Mouse (Mus musculus): Measurements from ENCODE around the gene Arf4. TPM values are rescaled to one million over a fixed set of nuclear protein-coding genes. Genes with fewer than 3 reads are reported as not detected.
"Not testable (repeated sequence)": the region's sequence is repeated elsewhere in the genome, so short reads cannot be mapped to it uniquely, and the experiment has no call there.

Arf4 gene
- polyA plus RNA-seq, 1 experiment from 2014 or later, result 681 TPM

DNA sequence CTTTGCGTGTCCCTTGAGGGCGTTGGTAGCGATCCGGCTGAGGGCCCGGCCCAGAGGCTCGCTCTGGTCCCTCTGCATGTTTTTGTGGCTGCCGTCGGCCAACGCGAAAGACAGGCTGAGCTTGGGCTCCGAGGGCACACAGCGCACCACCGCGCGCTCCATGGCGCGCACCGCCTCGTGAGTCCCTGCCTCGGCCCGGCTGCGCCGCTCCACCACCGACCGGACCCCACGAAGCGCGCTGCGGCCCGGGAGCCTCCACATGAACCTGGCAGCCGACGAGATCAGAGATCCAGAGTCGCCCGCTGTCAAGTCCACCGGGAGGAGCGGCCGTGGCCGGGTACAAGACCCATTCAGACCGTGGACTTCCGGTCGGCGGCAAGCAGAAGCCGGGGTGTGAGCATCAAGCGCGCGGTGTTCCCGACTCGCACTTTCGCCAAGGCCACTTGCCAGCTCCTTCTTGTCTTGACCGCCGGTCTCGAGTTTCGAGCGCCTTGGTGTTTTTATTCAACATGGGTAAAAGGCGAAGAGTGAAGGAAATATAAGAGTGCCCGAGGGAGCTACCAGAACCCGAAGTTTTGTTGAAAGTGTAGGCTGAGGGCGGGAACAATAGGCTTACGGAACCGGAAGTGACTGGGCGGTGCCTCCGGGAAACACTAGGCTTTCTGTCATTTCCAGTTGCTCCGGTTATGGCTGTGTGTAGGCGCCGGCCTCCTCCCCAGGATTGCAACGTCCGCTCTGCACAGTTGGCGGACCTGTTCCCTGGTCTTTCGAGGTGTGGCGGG lies 31.6 kb downstream of the Arf4 start, which contains the start of gene Pde12:
Gene Pde12 (minus strand): TSS at position 592 of the 782 bp plus-strand sequence.
- H3K27ac ChIP-seq (ENCODE audit: low read depth, low read length), result peak within 1 kb of the TSS; percentile 87
- peak within 1 kb of the TSS; percentile 99 for H3K4me2 ChIP-seq (ENCODE audit: low read length)
- peaks cover 15% of the 10 kb centered on the region; the same call in 1 of the 2 replicates for H3K36me3 ChIP-seq (ENCODE audit: control insufficient read depth, insufficient read depth, low read length)
- peak within 1 kb of the TSS; percentile 86 for H3K9ac ChIP-seq (ENCODE audit: low read length)
- H3K4me1 ChIP-seq (ENCODE audit: control insufficient read depth, insufficient read depth, low read length), result peaks cover 11% of the 10 kb centered on the region
- under 1% methylated on average over 70 of the region's 70 CpGs for WGBS
- H3K9me3 ChIP-seq (replicated peaks; ENCODE audit: control insufficient read depth, low read length), result no peaks in the 10 kb centered on the region
- peak; percentile 95 for DNase-seq (ENCODE audit: low spot score)
- peak within 1 kb of the TSS; percentile 95 for H3K4me3 ChIP-seq (ENCODE audit: low read depth, low read length)
- H3K27me3 ChIP-seq (replicated peaks; ENCODE audit: control insufficient read depth, insufficient read depth, low read length), result no peaks in the 10 kb centered on the region
- ATAC-seq, result peak; percentile 95

DNA sequence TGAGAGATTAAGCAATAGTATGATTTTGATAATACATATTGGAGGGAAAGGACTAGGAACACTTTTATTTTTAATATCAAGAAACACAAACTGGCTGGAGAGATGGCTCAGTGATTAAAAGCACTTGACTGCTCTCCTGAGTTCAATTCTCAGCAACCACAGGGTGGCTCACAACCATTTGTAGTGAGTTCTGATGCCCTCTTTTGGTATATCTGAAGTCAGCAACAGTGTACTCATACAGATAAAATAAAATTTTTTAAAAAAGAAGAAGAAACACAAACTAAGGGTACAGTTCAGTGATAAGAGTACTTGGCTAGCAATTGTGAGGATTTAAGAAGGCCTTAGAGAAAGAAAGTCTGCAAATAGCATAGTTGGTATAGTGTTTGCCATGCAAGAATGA lies 33.1 kb downstream of the Arf4 start:
- no peaks in the 10 kb centered on the region for H3K27me3 ChIP-seq (replicated peaks; ENCODE audit: control insufficient read depth, insufficient read depth, low read length)
- ATAC-seq (no peak), DNase-seq (ENCODE audit: low spot score) (no peak)
- no peak overlapping the region; the same call in 1 of the 2 replicates for H3K4me2 ChIP-seq (ENCODE audit: low read length)
- no peak overlapping the region for H3K4me3 ChIP-seq (ENCODE audit: low read depth, low read length)
- no peaks in the 10 kb centered on the region for H3K9me3 ChIP-seq (replicated peaks; ENCODE audit: control insufficient read depth, low read length)
- peaks cover 2% of the 10 kb centered on the region; the same call in 1 of the 2 replicates for H3K36me3 ChIP-seq (ENCODE audit: control insufficient read depth, insufficient read depth, low read length)
- H3K4me1 ChIP-seq (ENCODE audit: control insufficient read depth, insufficient read depth, low read length), result peaks cover 11% of the 10 kb centered on the region
- H3K27ac ChIP-seq (ENCODE audit: low read depth, low read length), result no peak overlapping the region
- no peak overlapping the region for H3K9ac ChIP-seq (ENCODE audit: low read length)

DNA sequence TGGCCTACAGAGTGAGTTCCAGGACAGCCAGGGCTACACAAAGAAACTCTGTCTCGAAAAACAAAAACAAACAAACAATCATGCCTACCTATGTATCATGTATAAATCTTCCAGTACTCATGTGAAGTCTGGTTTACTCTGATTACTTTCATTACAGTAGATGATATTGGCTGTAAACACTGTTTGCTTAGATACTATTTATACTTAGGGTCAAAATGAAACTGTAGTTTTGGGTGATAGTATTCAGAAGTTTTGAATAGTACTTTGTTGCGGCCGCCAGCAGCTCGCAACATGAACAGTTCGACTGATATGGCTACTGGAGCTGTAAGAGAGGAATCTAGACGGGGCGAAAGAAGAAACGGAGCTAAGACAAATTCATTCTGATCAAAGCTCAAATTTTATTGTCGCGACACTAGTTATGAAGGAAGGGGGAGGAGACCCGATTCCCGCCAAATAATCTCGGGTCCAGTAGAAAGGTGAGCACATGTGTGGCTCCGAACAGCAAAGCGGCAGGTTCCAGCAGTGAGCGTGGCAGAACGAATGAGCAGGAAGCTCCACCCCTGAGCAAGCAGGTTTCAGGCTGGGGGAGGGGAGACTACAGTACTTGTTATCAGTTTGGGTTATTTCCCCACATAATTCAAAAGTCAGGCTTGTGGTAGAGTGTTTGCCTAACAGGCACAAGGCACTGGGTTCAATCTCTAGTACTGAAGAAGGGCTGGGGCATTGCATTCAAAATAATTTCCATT lies 34.2 kb downstream of the Arf4 start:
- 70% methylated on average over 17 of the region's 17 CpGs for WGBS
- H3K9me3 ChIP-seq (replicated peaks; ENCODE audit: control insufficient read depth, low read length); ATAC-seq: not testable (repeated sequence)

DNA sequence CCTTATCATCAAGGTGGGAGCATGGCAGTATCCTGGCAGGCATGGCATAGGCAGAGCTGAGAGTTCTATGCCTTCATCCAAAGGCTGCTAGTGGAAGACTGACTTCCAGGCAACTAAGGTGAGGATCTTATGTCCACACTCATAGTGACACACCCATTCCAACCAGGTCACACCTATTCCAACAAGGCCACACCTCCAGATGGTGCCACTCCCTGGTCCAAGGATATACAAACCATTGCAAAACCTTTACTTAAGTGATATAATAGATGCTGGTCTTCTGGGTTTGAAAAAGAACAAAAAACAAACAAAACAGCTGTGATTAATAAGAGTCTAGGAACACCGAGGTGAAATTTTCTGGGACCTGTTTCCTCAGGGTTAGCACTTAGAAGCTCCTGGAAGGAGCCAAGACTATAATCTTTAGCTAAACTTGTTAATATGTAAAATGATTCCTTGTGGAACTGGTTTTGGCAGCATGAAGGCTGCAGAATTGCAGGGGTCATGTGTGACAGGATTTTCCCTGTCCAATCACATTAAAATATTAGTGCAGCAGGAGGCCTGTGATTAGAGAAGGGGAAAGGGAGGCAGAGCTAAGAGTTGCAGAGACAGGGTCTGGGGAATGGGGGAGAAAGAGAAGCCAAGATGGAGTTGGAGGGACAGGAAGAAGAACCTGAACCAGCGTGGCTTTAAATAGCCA lies 36.7 kb downstream of the Arf4 start:
- 87% methylated on average over 2 of the region's 2 CpGs for WGBS
- not testable (repeated sequence) for H3K9ac ChIP-seq (ENCODE audit: low read length); H3K4me3 ChIP-seq (ENCODE audit: low read depth, low read length); DNase-seq (ENCODE audit: low spot score); H3K27me3 ChIP-seq (replicated peaks; ENCODE audit: control insufficient read depth, insufficient read depth, low read length); H3K9me3 ChIP-seq (replicated peaks; ENCODE audit: control insufficient read depth, low read length); H3K27ac ChIP-seq (ENCODE audit: low read depth, low read length); ATAC-seq; H3K4me1 ChIP-seq (ENCODE audit: control insufficient read depth, insufficient read depth, low read length); H3K36me3 ChIP-seq (ENCODE audit: control insufficient read depth, insufficient read depth, low read length); H3K4me2 ChIP-seq (ENCODE audit: low read length)

More for the DNA sequence above, 34.2 kb downstream of the Arf4 start:
- H3K9ac ChIP-seq (ENCODE audit: low read length); H3K36me3 ChIP-seq (ENCODE audit: control insufficient read depth, insufficient read depth, low read length); H3K27me3 ChIP-seq (replicated peaks; ENCODE audit: control insufficient read depth, insufficient read depth, low read length); DNase-seq (ENCODE audit: low spot score); H3K4me3 ChIP-seq (ENCODE audit: low read depth, low read length); H3K27ac ChIP-seq (ENCODE audit: low read depth, low read length); H3K4me1 ChIP-seq (ENCODE audit: control insufficient read depth, insufficient read depth, low read length); H3K4me2 ChIP-seq (ENCODE audit: low read length): not testable (repeated sequence)

DNA sequence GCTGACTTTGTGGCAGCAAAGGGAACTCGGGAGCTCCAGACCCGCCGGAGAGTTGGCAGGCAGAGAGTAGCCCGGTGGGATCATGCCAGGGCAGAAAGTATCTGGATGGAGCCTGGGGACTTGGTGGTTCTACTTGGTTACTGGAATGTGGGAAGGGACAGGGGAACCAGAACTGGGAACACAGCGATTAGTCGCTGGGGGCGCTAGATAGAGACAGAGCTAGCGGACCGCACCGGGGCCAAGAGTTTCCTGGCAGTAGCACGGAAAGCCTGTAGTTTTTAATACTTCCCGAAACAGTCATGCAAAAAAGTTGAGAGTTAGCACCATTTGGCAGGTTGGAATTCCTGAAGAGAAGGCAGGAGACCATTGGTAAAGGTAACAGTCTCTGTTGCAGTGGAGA lies 37.5 kb downstream of the Arf4 start:
- ATAC-seq (no peak), DNase-seq (ENCODE audit: low spot score) (peak; percentile 24)
- Histone ChIP-seq H3K36me3 (ENCODE audit: control insufficient read depth, insufficient read depth, low read length) (no peaks in the 10 kb centered on the region), H3K4me3 (ENCODE audit: low read depth, low read length) (no peak overlapping the region), H3K4me1 (ENCODE audit: control insufficient read depth, insufficient read depth, low read length) (peaks cover 3% of the 10 kb centered on the region), H3K9ac (ENCODE audit: low read length) (no peak overlapping the region), H3K9me3 (replicated peaks; ENCODE audit: control insufficient read depth, low read length) (no peaks in the 10 kb centered on the region), H3K27me3 (replicated peaks; ENCODE audit: control insufficient read depth, insufficient read depth, low read length) (no peaks in the 10 kb centered on the region), H3K4me2 (ENCODE audit: low read length) (no peak overlapping the region), H3K27ac (ENCODE audit: low read depth, low read length) (no peak overlapping the region)
- WGBS, result 29% methylated on average over 12 of the region's 12 CpGs

DNA sequence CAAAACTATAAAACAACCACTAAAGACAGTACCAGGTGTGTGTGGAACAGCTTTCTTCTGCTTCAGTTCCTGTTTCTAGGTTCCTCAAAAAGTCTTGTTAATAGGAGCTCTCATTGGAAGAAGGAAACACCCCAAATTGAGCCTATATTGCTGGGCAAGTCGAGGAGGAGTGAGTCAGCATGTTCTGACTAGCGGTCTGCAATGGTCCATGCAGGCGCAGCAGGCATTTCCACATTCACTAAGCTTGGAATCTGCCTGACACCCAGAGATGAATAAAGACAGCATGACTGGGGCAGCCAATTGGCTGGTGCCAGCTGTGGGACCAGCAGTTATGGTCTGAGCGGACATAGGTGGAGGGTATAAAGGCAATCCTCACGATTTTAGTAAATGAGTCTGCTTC lies 37.9 kb downstream of the Arf4 start:
- Histone ChIP-seq H3K9ac (ENCODE audit: low read length) (no peak overlapping the region), H3K27me3 (replicated peaks; ENCODE audit: control insufficient read depth, insufficient read depth, low read length) (no peaks in the 10 kb centered on the region), H3K36me3 (ENCODE audit: control insufficient read depth, insufficient read depth, low read length) (no peaks in the 10 kb centered on the region), H3K27ac (ENCODE audit: low read depth, low read length) (no peak overlapping the region), H3K4me1 (ENCODE audit: control insufficient read depth, insufficient read depth, low read length) (no peaks in the 10 kb centered on the region), H3K9me3 (replicated peaks; ENCODE audit: control insufficient read depth, low read length) (no peaks in the 10 kb centered on the region), H3K4me3 (ENCODE audit: low read depth, low read length) (no peak overlapping the region), H3K4me2 (ENCODE audit: low read length) (no peak overlapping the region)
- DNase-seq (ENCODE audit: low spot score), result no peak
- no peak for ATAC-seq
- WGBS, result 84% methylated on average over 5 of the region's 5 CpGs

DNA sequence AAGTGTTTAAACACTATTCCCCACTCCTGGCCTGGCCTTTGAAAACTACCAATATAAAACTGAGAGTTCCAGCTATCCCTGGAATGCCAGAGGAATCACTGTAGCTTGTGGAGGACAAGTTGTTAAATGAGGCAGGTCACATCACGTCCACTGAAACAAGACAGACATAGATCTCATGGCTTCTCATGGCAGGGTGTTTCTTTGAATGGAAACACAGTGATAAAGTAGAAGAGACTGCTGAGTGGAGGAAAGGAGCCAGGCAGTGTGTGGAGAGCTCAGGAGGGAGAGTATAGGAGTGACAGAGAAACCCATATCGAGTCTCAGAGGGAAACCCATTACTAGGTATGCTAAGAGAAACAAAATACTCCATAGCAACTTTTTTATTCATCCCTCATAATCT lies 52.9 kb downstream of the Arf4 start:
- Histone ChIP-seq H3K4me1 (ENCODE audit: control insufficient read depth, insufficient read depth, low read length) (no peaks in the 10 kb centered on the region), H3K9me3 (replicated peaks; ENCODE audit: control insufficient read depth, low read length) (no peaks in the 10 kb centered on the region), H3K4me3 (ENCODE audit: low read depth, low read length) (no peak overlapping the region), H3K9ac (ENCODE audit: low read length) (no peak overlapping the region), H3K4me2 (ENCODE audit: low read length) (no peak overlapping the region), H3K27me3 (replicated peaks; ENCODE audit: control insufficient read depth, insufficient read depth, low read length) (no peaks in the 10 kb centered on the region), H3K36me3 (ENCODE audit: control insufficient read depth, insufficient read depth, low read length) (no peaks in the 10 kb centered on the region), H3K27ac (ENCODE audit: low read depth, low read length) (no peak overlapping the region)
- DNase-seq (ENCODE audit: low spot score) (no peak), ATAC-seq (no peak)
- WGBS, result 63% methylated on average over 2 of the region's 2 CpGs

DNA sequence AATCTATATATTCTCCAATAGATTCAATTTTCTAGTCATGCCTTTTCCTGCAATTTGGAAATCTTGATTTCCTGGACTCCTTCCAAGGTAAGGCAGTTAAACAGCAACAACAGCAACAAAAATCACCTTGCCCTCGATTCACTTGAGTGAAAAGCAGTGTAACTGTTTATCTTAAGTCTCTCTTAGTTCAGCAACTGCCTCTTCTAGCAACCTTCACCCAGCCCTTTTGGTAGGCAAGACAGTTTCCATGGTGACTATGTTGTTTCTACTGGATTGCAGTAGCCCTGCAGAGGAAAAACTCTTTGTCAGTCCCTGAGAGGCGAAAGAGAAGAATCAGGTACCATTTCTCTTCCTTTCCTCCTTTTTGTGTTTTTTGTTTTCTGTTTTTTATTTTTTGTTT lies 53.5 kb downstream of the Arf4 start:
- Histone ChIP-seq H3K27ac (ENCODE audit: low read depth, low read length) (no peak overlapping the region), H3K4me3 (ENCODE audit: low read depth, low read length) (no peak overlapping the region), H3K27me3 (replicated peaks; ENCODE audit: control insufficient read depth, insufficient read depth, low read length) (no peaks in the 10 kb centered on the region), H3K4me2 (ENCODE audit: low read length) (no peak overlapping the region), H3K9ac (ENCODE audit: low read length) (no peak overlapping the region), H3K4me1 (ENCODE audit: control insufficient read depth, insufficient read depth, low read length) (no peaks in the 10 kb centered on the region), H3K9me3 (replicated peaks; ENCODE audit: control insufficient read depth, low read length) (no peaks in the 10 kb centered on the region), H3K36me3 (ENCODE audit: control insufficient read depth, insufficient read depth, low read length) (no peaks in the 10 kb centered on the region)
- WGBS, result 66% methylated on average over 2 of the region's 2 CpGs
- ATAC-seq (no peak), DNase-seq (ENCODE audit: low spot score) (no peak)

All from forebrain, embryonic 14.5 days (tissue).